Mouse (Mus musculus) forebrain, embryonic 13.5 days (tissue): ENCODE measurements around the gene H2-T24. TPM values are rescaled to one million over a fixed set of nuclear protein-coding genes. Genes with fewer than 3 reads are reported as not detected.

Experiments
- ATAC-seq: fragments of 200-750 bp; cut with Nextera tagmentation; 2 replicates; pipeline ENCODE4 v1.8.0; 2017
- H3K27ac ChIP-seq: fragments of 300-500 bp; sonication (generic); 2 replicates; pipeline ENCODE4 v1.5.1; 2015; ENCODE audit warnings: inconsistent platforms, mild to moderate bottlenecking, moderate library complexity
- H3K27me3 ChIP-seq: fragments of 300-500 bp; sonication (generic); 2 replicates; pipeline ENCODE4 v1.6.1; 2015; ENCODE audit warnings: mild to moderate bottlenecking, inconsistent platforms
- H3K36me3 ChIP-seq: fragments of 300-500 bp; sonication (generic); 2 replicates; pipeline ENCODE4 v1.6.1; 2015; ENCODE audit warnings: mild to moderate bottlenecking, inconsistent platforms; ENCODE audit not compliant: poor library complexity, severe bottlenecking
- H3K4me1 ChIP-seq: fragments of 300-500 bp; sonication (generic); 2 replicates; pipeline ENCODE4 v1.6.1; 2015; ENCODE audit warnings: inconsistent platforms
- H3K4me2 ChIP-seq: fragments of 300-500 bp; sonication (generic); 2 replicates; pipeline ENCODE4 v1.6.1; 2015; ENCODE audit warnings: inconsistent platforms, mild to moderate bottlenecking, moderate library complexity
- H3K4me3 ChIP-seq: fragments of 300-500 bp; sonication (generic); 2 replicates; pipeline ENCODE4 v1.5.1; 2015; ENCODE audit warnings: mild to moderate bottlenecking, inconsistent platforms
- H3K9ac ChIP-seq: fragments of 300-500 bp; sonication (generic); 2 replicates; pipeline ENCODE4 v1.6.1; 2015; ENCODE audit warnings: mild to moderate bottlenecking, inconsistent platforms
- H3K9me3 ChIP-seq: fragments of 300-500 bp; sonication (generic); replicated peaks from 2 replicates; pipeline ENCODE4 v1.6.1; 2016; ENCODE audit warnings: inconsistent platforms
- WGBS: fragments of 180-500 bp; shearing (Covaris S2); methylation state at CpG from one replicate; pipeline ENCODE4 v1.1.7; 2015; 5-methylcytosine and 5-hydroxymethylcytosine counted together
- polyA plus RNA-seq: library from polyadenylated mRNA; unstranded; fragments of >200 nt; fragmentation: Nextera tagmentation; extraction: Ambion mirVana; gene quantifications from 2 replicates; pipeline ENCODE4 v1.2.1, GENCODE M21; 2015

H2-T24 gene
- polyA plus RNA-seq, 1 experiment from 2014 or later: 6.5 TPM

- no peak for ATAC-seq
- no peaks in the 10 kb centered on the region for H3K9me3 ChIP-seq
- no peak overlapping the region for H3K4me3 ChIP-seq
- no peak overlapping the region for H3K4me2 ChIP-seq
- no peak overlapping the region for H3K9ac ChIP-seq
- peaks cover 20% of the 10 kb centered on the region for H3K4me1 ChIP-seq
- H3K27ac ChIP-seq: no peak overlapping the region
- H3K27me3 ChIP-seq: no peaks in the 10 kb centered on the region
- no peaks in the 10 kb centered on the region for H3K36me3 ChIP-seq
- WGBS: 52% methylated on average over 12 of the region's 12 CpGs
These were observed 22.4 kb downstream of the H2-T24 start for GRCm38 (mm10) chr17:35997713-35998510.

- ATAC-seq: peak; percentile 64
- no peak overlapping the region; the same call in 1 of the 2 replicates for H3K4me2 ChIP-seq
- 2% methylated on average over 11 of the region's 11 CpGs for WGBS
- no peak overlapping the region for H3K27ac ChIP-seq
- H3K4me3 ChIP-seq: no peak overlapping the region
- H3K27me3 ChIP-seq: no peaks in the 10 kb centered on the region
- no peaks in the 10 kb centered on the region for H3K36me3 ChIP-seq
- no peaks in the 10 kb centered on the region for H3K9me3 ChIP-seq
- peaks cover 20% of the 10 kb centered on the region for H3K4me1 ChIP-seq
- H3K9ac ChIP-seq: no peak overlapping the region
These were observed 23.4 kb downstream of the H2-T24 start for GRCm38 (mm10) chr17:35996949-35997348.

- H3K4me3 ChIP-seq: peak overlapping the region; percentile 67
- H3K4me1 ChIP-seq: peaks cover 20% of the 10 kb centered on the region
- H3K4me2 ChIP-seq: peak overlapping the region; percentile 85
- H3K27ac ChIP-seq: no peak overlapping the region; the same call in 1 of the 2 replicates
- no peak for ATAC-seq
- no peaks in the 10 kb centered on the region for H3K27me3 ChIP-seq
- H3K9ac ChIP-seq: peak overlapping the region; percentile 74
- no peaks in the 10 kb centered on the region for H3K9me3 ChIP-seq
- peaks cover 2% of the 10 kb centered on the region for H3K36me3 ChIP-seq
- WGBS: 4% methylated on average over 14 of the region's 14 CpGs
These were observed 25.5 kb downstream of the H2-T24 start for GRCm38 (mm10) chr17:35994879-35995240.

GRCm38 (mm10) chr17:35994175-35994878 is 26.0 kb downstream of the H2-T24 start:
- H3K9me3 ChIP-seq: no peaks in the 10 kb centered on the region

GRCm38 (mm10) chr17:35993675-35994074 is 26.7 kb downstream of the H2-T24 start:
- 7% methylated on average over 17 of the region's 17 CpGs for WGBS
- peaks cover 20% of the 10 kb centered on the region for H3K4me1 ChIP-seq
- no peak overlapping the region for H3K27ac ChIP-seq
- no peaks in the 10 kb centered on the region for H3K9me3 ChIP-seq
- peak overlapping the region; percentile 67 for H3K4me3 ChIP-seq
- no peak overlapping the region for H3K9ac ChIP-seq
- peak; percentile 80 for ATAC-seq
- peaks cover 14% of the 10 kb centered on the region for H3K36me3 ChIP-seq
- H3K4me2 ChIP-seq: peak overlapping the region; percentile 85
- no peaks in the 10 kb centered on the region for H3K27me3 ChIP-seq

More at GRCm38 (mm10) chr17:35994175-35994878, 26.0 kb downstream of the H2-T24 start:
- Histone ChIP-seq H3K27ac (peak overlapping the region; percentile 51; the same call in 1 of the 2 replicates), H3K4me2 (peak overlapping the region; percentile 85), H3K9ac (peak overlapping the region; percentile 74), H3K4me3 (peak overlapping the region; percentile 67), H3K27me3 (no peaks in the 10 kb centered on the region), H3K36me3 (peaks cover 7% of the 10 kb centered on the region), H3K4me1 (peaks cover 20% of the 10 kb centered on the region)
- ATAC-seq: peak; percentile 71
- WGBS: 3% methylated on average over 31 of the region's 31 CpGs

- no peak for ATAC-seq
- Histone ChIP-seq H3K36me3 (peaks cover 33% of the 10 kb centered on the region), H3K4me3 (no peak overlapping the region), H3K4me1 (peaks cover 10% of the 10 kb centered on the region), H3K9ac (no peak overlapping the region), H3K27me3 (no peaks in the 10 kb centered on the region), H3K27ac (no peak overlapping the region), H3K9me3 (no peaks in the 10 kb centered on the region), H3K4me2 (no peak overlapping the region)
- WGBS: 57% methylated on average over 10 of the region's 10 CpGs
These were observed 28.6 kb downstream of the H2-T24 start for GRCm38 (mm10) chr17:35991781-35992180.

GRCm38 (mm10) chr17:35981776-35982175 is 38.6 kb downstream of the H2-T24 start:
- H3K9me3 ChIP-seq: no peaks in the 10 kb centered on the region
- no peak overlapping the region for H3K9ac ChIP-seq
- WGBS: 92% methylated on average over 9 of the region's 9 CpGs
- H3K27ac ChIP-seq: no peak overlapping the region
- no peaks in the 10 kb centered on the region for H3K27me3 ChIP-seq
- ATAC-seq: no peak
- peaks cover 23% of the 10 kb centered on the region for H3K4me1 ChIP-seq
- H3K4me2 ChIP-seq: no peak overlapping the region
- H3K4me3 ChIP-seq: no peak overlapping the region
- peaks cover 53% of the 10 kb centered on the region for H3K36me3 ChIP-seq

- H3K27me3 ChIP-seq: no peaks in the 10 kb centered on the region
- peaks cover 45% of the 10 kb centered on the region for H3K36me3 ChIP-seq
- peak overlapping the region; percentile 91 for H3K27ac ChIP-seq
- peaks cover 23% of the 10 kb centered on the region for H3K4me1 ChIP-seq
- H3K4me2 ChIP-seq: peak overlapping the region; percentile 93
- no peaks in the 10 kb centered on the region for H3K9me3 ChIP-seq
- WGBS: under 1% methylated on average over 23 of the region's 29 CpGs
- ATAC-seq: peak; percentile 25
- peak overlapping the region; percentile 80 for H3K4me3 ChIP-seq
- H3K9ac ChIP-seq: peak overlapping the region; percentile 79
These were observed 40.0 kb downstream of the H2-T24 start for GRCm38 (mm10) chr17:35980363-35980754.

- H3K4me3 ChIP-seq: peak within 1 kb of the TSS; percentile 80
- peak within 1 kb of the TSS; percentile 91 for H3K27ac ChIP-seq
- H3K4me2 ChIP-seq: peak within 1 kb of the TSS; percentile 93
- WGBS: under 1% methylated on average over 72 of the region's 109 CpGs
- peaks cover 42% of the 10 kb centered on the region for H3K36me3 ChIP-seq
- H3K9me3 ChIP-seq: no peaks in the 10 kb centered on the region
- no peaks in the 10 kb centered on the region for H3K27me3 ChIP-seq
- peaks cover 23% of the 10 kb centered on the region for H3K4me1 ChIP-seq
- ATAC-seq: peak; percentile 82
- peak within 1 kb of the TSS; percentile 79 for H3K9ac ChIP-seq
These were observed 40.7 kb downstream of the H2-T24 start, which contains the start of the genes Gnl1 and Prr3 for GRCm38 (mm10) chr17:35979401-35980362. Gene Gnl1 (plus strand): TSS chr17:35979851. Gene Prr3 (minus strand): TSS chr17:35980236.

GRCm38 (mm10) chr17:35978811-35979400 is 41.5 kb downstream of the H2-T24 start:
- WGBS: under 1% methylated on average over 41 of the region's 41 CpGs
- Histone ChIP-seq H3K36me3 (peaks cover 46% of the 10 kb centered on the region), H3K9me3 (no peaks in the 10 kb centered on the region), H3K4me3 (peak overlapping the region; percentile 80), H3K27me3 (no peaks in the 10 kb centered on the region), H3K9ac (peak overlapping the region; percentile 79), H3K27ac (peak overlapping the region; percentile 91), H3K4me1 (peaks cover 23% of the 10 kb centered on the region), H3K4me2 (peak overlapping the region; percentile 93)
- peak; percentile 90 for ATAC-seq

GRCm38 (mm10) chr17:35972131-35972530 is 48.2 kb downstream of the H2-T24 start:
- Histone ChIP-seq H3K9me3 (no peaks in the 10 kb centered on the region), H3K9ac (no peak overlapping the region), H3K4me2 (no peak overlapping the region), H3K4me3 (no peak overlapping the region), H3K4me1 (peaks cover 25% of the 10 kb centered on the region), H3K36me3 (peaks cover 38% of the 10 kb centered on the region), H3K27me3 (no peaks in the 10 kb centered on the region), H3K27ac (no peak overlapping the region)
- no peak for ATAC-seq
- 80% methylated on average over 1 of the region's 1 CpGs for WGBS
